Mouse (Mus musculus): ENCODE data around the gene Supt16. TPM values are rescaled to one million over a fixed set of nuclear protein-coding genes. Genes with fewer than 3 reads are reported as not detected.

The Supt16 gene
- polyA plus RNA-seq, 1 experiment from 2014 or later = 36.6 TPM

DNA sequence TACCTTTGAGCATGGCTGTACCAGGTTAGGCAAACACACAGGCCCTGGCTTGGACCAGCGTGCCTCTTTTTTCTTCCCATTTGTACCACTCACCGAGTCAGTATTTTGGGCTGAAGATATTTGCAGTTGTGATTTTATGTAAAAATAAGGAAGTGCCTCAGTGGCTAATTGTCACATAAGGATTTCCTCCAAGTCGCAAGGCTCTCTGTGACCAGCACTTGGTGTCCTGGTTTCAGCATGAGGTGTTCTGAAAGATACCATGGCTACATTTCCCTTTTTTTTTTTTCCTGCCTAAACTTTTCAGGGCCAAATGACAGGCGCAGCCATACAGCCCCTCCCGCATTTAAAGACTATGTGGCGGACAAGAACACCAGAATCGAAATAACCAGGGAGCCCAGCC is 77.0 kb downstream of the Supt16 start:
- Histone ChIP-seq H3K9ac (ENCODE audit: low read length) (no peak overlapping the region), H3K4me3 (ENCODE audit: control insufficient read depth in 1 of 2, insufficient read depth in 1 of 2, low read depth in 1 of 2, low read length in 2 of 2) (no peak overlapping the region), H3K27me3 (ENCODE audit: control insufficient read depth, insufficient read depth, low read length) (no peaks in the 10 kb centered on the region), H3K36me3 (ENCODE audit: control insufficient read depth, insufficient read depth, low read length) (no peaks in the 10 kb centered on the region), H3K27ac (replicated peaks in 1 of 2; ENCODE audit: control insufficient read depth in 1 of 2, insufficient read depth in 1 of 2, low read depth in 2 of 2, low read length in 2 of 2) (no peak overlapping the region), H3K9me3 (ENCODE audit: control insufficient read depth, low read length) (no peaks in the 10 kb centered on the region), H3K4me1 (ENCODE audit: control insufficient read depth in 2 of 2, insufficient read depth in 2 of 2, low read length in 2 of 2) (0 out of 4 replicates have a peak, but pooled peaks cover 0 to 3% of the 10 kb centered on the region in 2 experiments), H3K4me2 (ENCODE audit: low read length) (peak overlapping the region; percentile 100; the same call in 1 of the 2 replicates)
- WGBS = 61% methylated on average over 7 of the region's 7 CpGs
- no peak for ATAC-seq (ENCODE audit: insufficient number of reproducible peaks, insufficient read depth, low FRiP score, low read depth)

DNA sequence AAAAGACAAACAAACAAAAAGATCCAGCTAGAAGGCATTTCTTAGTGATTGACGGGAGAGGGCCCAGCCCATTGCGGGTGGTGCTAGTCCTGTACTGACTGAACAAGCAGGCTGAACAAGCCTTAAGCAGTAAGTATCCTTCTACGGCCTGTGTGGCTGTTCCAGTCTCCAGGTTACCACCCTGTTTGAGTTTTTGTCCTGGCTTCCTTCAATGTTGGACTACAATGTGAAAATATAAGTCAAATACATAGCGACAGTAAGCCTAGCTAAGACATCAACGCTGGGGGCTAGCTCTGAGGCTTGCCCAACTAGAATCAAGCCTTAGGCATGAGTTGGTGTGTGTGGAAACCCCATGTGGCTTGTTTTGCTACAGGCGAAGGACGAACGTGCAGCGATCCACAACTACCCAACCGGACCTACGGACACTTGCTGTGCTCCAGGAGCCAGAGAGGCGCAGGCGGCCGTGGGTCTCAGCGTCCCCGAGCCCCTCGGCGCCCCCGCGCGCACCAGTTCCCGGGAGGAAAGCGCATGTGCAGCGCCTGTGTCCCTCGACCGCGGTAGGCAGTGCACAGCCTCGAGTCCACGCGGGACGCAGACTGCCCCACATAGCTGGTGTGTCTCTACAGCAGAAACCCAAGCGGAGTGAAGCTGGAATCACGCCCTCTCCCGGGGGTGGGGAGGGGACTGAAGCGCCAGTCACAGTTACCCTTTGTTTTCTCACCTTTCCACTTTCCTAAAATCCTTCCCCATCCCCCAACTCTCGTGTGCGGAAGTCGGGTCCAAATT is 78.2 kb downstream of the Supt16 start:
- Histone ChIP-seq H3K9ac (ENCODE audit: low read length) (peak overlapping the region; percentile 80), H3K4me2 (ENCODE audit: low read length) (peak overlapping the region; percentile 100), H3K4me3 (ENCODE audit: control insufficient read depth in 1 of 2, insufficient read depth in 1 of 2, low read depth in 1 of 2, low read length in 2 of 2) (peak overlapping the region; percentile 62 to 64), H3K27ac (replicated peaks in 1 of 2; ENCODE audit: control insufficient read depth in 1 of 2, insufficient read depth in 1 of 2, low read depth in 2 of 2, low read length in 2 of 2) (peak overlapping the region; percentile 34 to 61; a peak in 2 of 4 replicates), H3K4me1 (ENCODE audit: control insufficient read depth in 2 of 2, insufficient read depth in 2 of 2, low read length in 2 of 2) (0 out of 4 replicates have a peak, but pooled peaks cover 0 to 3% of the 10 kb centered on the region in 2 experiments), H3K9me3 (ENCODE audit: control insufficient read depth, low read length) (no peaks in the 10 kb centered on the region), H3K27me3 (ENCODE audit: control insufficient read depth, insufficient read depth, low read length) (no peaks in the 10 kb centered on the region), H3K36me3 (ENCODE audit: control insufficient read depth, insufficient read depth, low read length) (no peaks in the 10 kb centered on the region)
- whole genome bisulfite sequencing = under 1% methylated on average over 38 of the region's 38 CpGs
- ATAC-seq (ENCODE audit: insufficient number of reproducible peaks, insufficient read depth, low FRiP score, low read depth) = peak; percentile 70

- peak overlapping the region; percentile 100 for H3K4me2 ChIP-seq (ENCODE audit: low read length)
- H3K27ac ChIP-seq (replicated peaks in 1 of 2; ENCODE audit: control insufficient read depth in 1 of 2, insufficient read depth in 1 of 2, low read depth in 2 of 2, low read length in 2 of 2) = no peak overlapping the region
- H3K9me3 ChIP-seq (ENCODE audit: control insufficient read depth, low read length) = no peaks in the 10 kb centered on the region
- 0 out of 4 replicates have a peak, but pooled peaks cover 0 to 3% of the 10 kb centered on the region in 2 experiments for H3K4me1 ChIP-seq (ENCODE audit: control insufficient read depth in 2 of 2, insufficient read depth in 2 of 2, low read length in 2 of 2)
- H3K4me3 ChIP-seq (ENCODE audit: control insufficient read depth in 1 of 2, insufficient read depth in 1 of 2, low read depth in 1 of 2, low read length in 2 of 2) = peak overlapping the region; percentile 62 to 64; a peak in 3 of 4 replicates
- no peaks in the 10 kb centered on the region for H3K36me3 ChIP-seq (ENCODE audit: control insufficient read depth, insufficient read depth, low read length)
- H3K9ac ChIP-seq (ENCODE audit: low read length) = peak overlapping the region; percentile 80; the same call in 1 of the 2 replicates
- WGBS = 15% methylated on average over 8 of the region's 8 CpGs
- no peak for ATAC-seq (ENCODE audit: insufficient number of reproducible peaks, insufficient read depth, low FRiP score, low read depth)
- H3K27me3 ChIP-seq (ENCODE audit: control insufficient read depth, insufficient read depth, low read length) = no peaks in the 10 kb centered on the region
These were observed 78.8 kb downstream of the Supt16 start for GRCm38 (mm10) chr14:52118456-52118822.

GRCm38 (mm10) chr14:52117241-52117640 is 80.0 kb downstream of the Supt16 start:
- Histone ChIP-seq H3K36me3 (ENCODE audit: control insufficient read depth, insufficient read depth, low read length) (no peaks in the 10 kb centered on the region), H3K4me2 (ENCODE audit: low read length) (no peak overlapping the region), H3K4me1 (ENCODE audit: control insufficient read depth in 2 of 2, insufficient read depth in 2 of 2, low read length in 2 of 2) (0 out of 4 replicates have a peak, but pooled peaks cover 0 to 3% of the 10 kb centered on the region in 2 experiments), H3K27me3 (ENCODE audit: control insufficient read depth, insufficient read depth, low read length) (no peaks in the 10 kb centered on the region), H3K27ac (replicated peaks in 1 of 2; ENCODE audit: control insufficient read depth in 1 of 2, insufficient read depth in 1 of 2, low read depth in 2 of 2, low read length in 2 of 2) (no peak overlapping the region), H3K4me3 (ENCODE audit: control insufficient read depth in 1 of 2, insufficient read depth in 1 of 2, low read depth in 1 of 2, low read length in 2 of 2) (no peak overlapping the region), H3K9ac (ENCODE audit: low read length) (no peak overlapping the region), H3K9me3 (ENCODE audit: control insufficient read depth, low read length) (no peaks in the 10 kb centered on the region)
- 98% methylated on average over 5 of the region's 5 CpGs for WGBS
- no peak for ATAC-seq (ENCODE audit: insufficient number of reproducible peaks, insufficient read depth, low FRiP score, low read depth)

- 0 out of 4 replicates have a peak, but pooled peaks cover 0 to 3% of the 10 kb centered on the region in 2 experiments for H3K4me1 ChIP-seq (ENCODE audit: control insufficient read depth in 2 of 2, insufficient read depth in 2 of 2, low read length in 2 of 2)
- no peak overlapping the region for H3K4me3 ChIP-seq (ENCODE audit: control insufficient read depth in 1 of 2, insufficient read depth in 1 of 2, low read depth in 1 of 2, low read length in 2 of 2)
- no peaks in the 10 kb centered on the region for H3K27me3 ChIP-seq (ENCODE audit: control insufficient read depth, insufficient read depth, low read length)
- H3K9ac ChIP-seq (ENCODE audit: low read length) = no peak overlapping the region
- no peak overlapping the region for H3K4me2 ChIP-seq (ENCODE audit: low read length)
- ATAC-seq (ENCODE audit: insufficient number of reproducible peaks, insufficient read depth, low FRiP score, low read depth) = no peak
- H3K9me3 ChIP-seq (ENCODE audit: control insufficient read depth, low read length) = no peaks in the 10 kb centered on the region
- H3K36me3 ChIP-seq (ENCODE audit: control insufficient read depth, insufficient read depth, low read length) = no peaks in the 10 kb centered on the region
- WGBS = 87% methylated on average over 1 of the region's 1 CpGs
- no peak overlapping the region for H3K27ac ChIP-seq (replicated peaks in 1 of 2; ENCODE audit: control insufficient read depth in 1 of 2, insufficient read depth in 1 of 2, low read depth in 2 of 2, low read length in 2 of 2)
These were observed 83.1 kb downstream of the Supt16 start for GRCm38 (mm10) chr14:52114101-52114500.

Other genes starting within 250 kb of the Supt16 start
- gene Arhgef40, start 212.7 kb downstream of the Supt16 start, polyA plus RNA-seq (2014; fragmentation: Nextera tagmentation; extraction: Ambion mirVana) = 50.6 and 59.6 TPM in 2 replicates
- gene Tmem253, start 181.8 kb downstream of the Supt16 start, polyA plus RNA-seq (2014; fragmentation: Nextera tagmentation; extraction: Ambion mirVana) = 1.2 and 1.5 TPM in 2 replicates
- 19.2 and 19.9 TPM in 2 replicates for gene Zfp219, start 176.7 kb downstream of the Supt16 start, polyA plus RNA-seq (2014; fragmentation: Nextera tagmentation; extraction: Ambion mirVana)
- 0.19 TPM in 1 of 2 replicates, not detected in the other for gene Olfr221, start 155.0 kb downstream of the Supt16 start, polyA plus RNA-seq (2014; fragmentation: Nextera tagmentation; extraction: Ambion mirVana)
- gene Hnrnpc, start 93.4 kb downstream of the Supt16 start, polyA plus RNA-seq (2014; fragmentation: Nextera tagmentation; extraction: Ambion mirVana) = 331 and 352 TPM in 2 replicates
- gene Rpgrip1, start 86.7 kb downstream of the Supt16 start, polyA plus RNA-seq (2014; fragmentation: Nextera tagmentation; extraction: Ambion mirVana) = 32.0 and 32.6 TPM in 2 replicates
- 28.2 and 30.3 TPM in 2 replicates for gene Chd8, start 60.4 kb upstream of the Supt16 start, polyA plus RNA-seq (2014; fragmentation: Nextera tagmentation; extraction: Ambion mirVana)
- gene Tox4, start 81.7 kb upstream of the Supt16 start, polyA plus RNA-seq (2014; fragmentation: Nextera tagmentation; extraction: Ambion mirVana) = 39.2 and 39.7 TPM in 2 replicates
- 16.4 and 16.8 TPM in 2 replicates for gene Rab2b, start 82.1 kb upstream of the Supt16 start, polyA plus RNA-seq (2014; fragmentation: Nextera tagmentation; extraction: Ambion mirVana)
- gene Mettl3, start 107.7 kb upstream of the Supt16 start, polyA plus RNA-seq (2014; fragmentation: Nextera tagmentation; extraction: Ambion mirVana) = 20.5 and 24.1 TPM in 2 replicates
- 6.0 and 6.2 TPM in 2 replicates for gene Sall2, start 131.3 kb upstream of the Supt16 start, polyA plus RNA-seq (2014; fragmentation: Nextera tagmentation; extraction: Ambion mirVana)
- not detected in 2 replicates for gene Olfr1513, start 159.0 kb upstream of the Supt16 start, polyA plus RNA-seq (2014; fragmentation: Nextera tagmentation; extraction: Ambion mirVana)
- not detected in 2 replicates for gene Olfr1512, start 181.8 kb upstream of the Supt16 start, polyA plus RNA-seq (2014; fragmentation: Nextera tagmentation; extraction: Ambion mirVana)
- gene Olfr1511, start 200.0 kb upstream of the Supt16 start, polyA plus RNA-seq (2014; fragmentation: Nextera tagmentation; extraction: Ambion mirVana) = not detected in 2 replicates
- not detected in 2 replicates for gene Olfr1510, start 217.0 kb upstream of the Supt16 start, polyA plus RNA-seq (2014; fragmentation: Nextera tagmentation; extraction: Ambion mirVana)
- gene Olfr1509, start 245.6 kb upstream of the Supt16 start, polyA plus RNA-seq (2014; fragmentation: Nextera tagmentation; extraction: Ambion mirVana) = not detected in 2 replicates

Measured in heart, embryonic 14.5 days (tissue).